ENCODE assay signal across 21 mouse cellular contexts in the genomic region with DNA sequence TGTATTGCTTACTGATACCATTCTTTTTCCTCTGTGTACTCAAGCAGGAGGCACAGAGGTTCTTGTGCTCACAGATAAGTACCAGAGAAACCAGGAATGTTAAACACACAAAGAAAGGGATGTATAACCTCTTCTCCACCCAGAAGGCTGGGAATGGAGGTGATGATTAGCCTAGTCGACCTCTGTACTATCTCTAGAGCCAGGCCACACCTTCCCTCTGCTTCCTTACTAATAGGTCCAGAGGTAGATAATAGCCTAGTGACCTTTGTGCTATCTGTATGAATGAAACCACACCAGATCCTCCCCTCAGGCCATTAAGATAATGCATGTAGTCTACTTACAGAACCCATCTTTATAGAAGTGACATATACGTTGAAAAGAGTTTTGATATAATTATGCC. TPM values are rescaled to one million over a fixed set of nuclear protein-coding genes. Genes with fewer than 3 reads are reported as not detected.
DNase-seq lines count a peak whose midpoint lies in the region; ATAC-seq and TF ChIP-seq lines count a peak whose summit lies in the region.
"Had no signal": no experiment of that assay in that cellular context is flagged by ENCODE, and none has a peak within 500 bp of the region (broad histone marks: within the 10 kb centered on the region; RNA-seq: fewer than 3 reads in every experiment).

No protein-coding gene starts in this region.

- no peaks in the 10 kb centered on the region for H3K4me1 ChIP-seq in intestine, embryonic 15.5 days (replicated peaks)
- no peaks in the 10 kb centered on the region for H3K4me1 ChIP-seq in stomach, postnatal 0 days (replicated peaks; ENCODE audit: control insufficient read depth, insufficient read depth)
- H3K4me1 ChIP-seq in hindbrain, embryonic 11.5 days (replicated peaks; ENCODE audit: control insufficient read depth, insufficient read depth, low read length) = no peaks in the 10 kb centered on the region
- H3K4me1 ChIP-seq: embryonic facial prominence, embryonic 12.5 days had no signal

- TF ChIP-seq CTCF in stomach, postnatal 0 days (IDR thresholded peaks at IDR 0.05; ENCODE audit: low read depth) = no peak

- no peak overlapping the region for H3K9ac ChIP-seq in intestine, embryonic 15.5 days
- no peak overlapping the region for H3K9ac ChIP-seq in stomach, postnatal 0 days (ENCODE audit: low read length)
- H3K9ac ChIP-seq in hindbrain, embryonic 11.5 days (ENCODE audit: low read depth, low read length) = no peak overlapping the region
- H3K9ac ChIP-seq: embryonic facial prominence, embryonic 12.5 days; hindbrain, embryonic 14.5 days had no signal

- 40% methylated on average over 2 of the region's 2 CpGs for WGBS in intestine, embryonic 15.5 days
- WGBS in stomach, postnatal 0 days = 29% methylated on average over 2 of the region's 2 CpGs
- 70% methylated on average over 2 of the region's 2 CpGs for WGBS in hindbrain, embryonic 11.5 days

- H3K36me3 ChIP-seq in intestine, embryonic 15.5 days = no peaks in the 10 kb centered on the region
- H3K36me3 ChIP-seq in stomach, postnatal 0 days (ENCODE audit: control insufficient read depth, insufficient read depth, low read length) = no peaks in the 10 kb centered on the region
- no peaks in the 10 kb centered on the region for H3K36me3 ChIP-seq in hindbrain, embryonic 11.5 days (ENCODE audit: control insufficient read depth, insufficient read depth, low read length)
- H3K36me3 ChIP-seq: embryonic facial prominence, embryonic 12.5 days; heart, embryonic 10.5 days had no signal

- H3K4me2 ChIP-seq in intestine, embryonic 15.5 days (replicated peaks) = no peak overlapping the region
- no peak overlapping the region for H3K4me2 ChIP-seq in stomach, postnatal 0 days (replicated peaks; ENCODE audit: low read depth)
- no peak overlapping the region for H3K4me2 ChIP-seq in hindbrain, embryonic 11.5 days (replicated peaks; ENCODE audit: low read depth, low read length)
- H3K4me2 ChIP-seq: embryonic facial prominence, embryonic 12.5 days; hindbrain, embryonic 14.5 days had no signal

- H3K9me3 ChIP-seq in intestine, embryonic 15.5 days = no peaks in the 10 kb centered on the region
- no peaks in the 10 kb centered on the region for H3K9me3 ChIP-seq in stomach, postnatal 0 days (ENCODE audit: control insufficient read depth, low read length)
- no peaks in the 10 kb centered on the region for H3K9me3 ChIP-seq in hindbrain, embryonic 11.5 days (ENCODE audit: control insufficient read depth, low read length)
- H3K9me3 ChIP-seq: embryonic facial prominence, embryonic 12.5 days; heart, embryonic 10.5 days had no signal

- peak; percentile 74 for DNase-seq in kidney, adult 9 months
- no peak for DNase-seq in kidney, postnatal 25 days
- peak; percentile 9 for DNase-seq in ZHBTc4 (ENCODE audit: low read depth, low spot score)
- no peak for DNase-seq in stomach, postnatal 0 days (ENCODE audit: low spot score)
- no peak for DNase-seq in hindbrain, embryonic 11.5 days (ENCODE audit: low spot score)
- DNase-seq: adrenal gland, postnatal 10 days; cerebellum, adult 11-12 months; cerebellum, adult 9-10 months; cerebellum, postnatal 25 days; gastrocnemius, postnatal 10 days; heart, adult 18-20 months; heart, postnatal 10 days; heart, postnatal 4 days had no signal

- no peaks in the 10 kb centered on the region for H3K27me3 ChIP-seq in intestine, embryonic 15.5 days (replicated peaks)
- H3K27me3 ChIP-seq in stomach, postnatal 0 days (ENCODE audit: control insufficient read depth, insufficient read depth, low read length) = no peaks in the 10 kb centered on the region
- no peaks in the 10 kb centered on the region for H3K27me3 ChIP-seq in hindbrain, embryonic 11.5 days (ENCODE audit: control insufficient read depth, insufficient read depth, low read length)
- H3K27me3 ChIP-seq: embryonic facial prominence, embryonic 12.5 days had no signal

- no peak overlapping the region for H3K4me3 ChIP-seq in intestine, embryonic 15.5 days (replicated peaks)
- no peak overlapping the region for H3K4me3 ChIP-seq in stomach, postnatal 0 days (ENCODE audit: low read depth, low read length)
- H3K4me3 ChIP-seq in hindbrain, embryonic 11.5 days (ENCODE audit: low read depth, low read length) = no peak overlapping the region
- H3K4me3 ChIP-seq: embryonic facial prominence, embryonic 12.5 days; heart, embryonic 10.5 days had no signal

- no peak overlapping the region; the same call in 1 of the 2 replicates for H3K27ac ChIP-seq in intestine, embryonic 15.5 days
- no peak overlapping the region for H3K27ac ChIP-seq in stomach, postnatal 0 days (replicated peaks)
- H3K27ac ChIP-seq in hindbrain, embryonic 11.5 days (ENCODE audit: low read depth, low read length) = no peak overlapping the region
- H3K27ac ChIP-seq: embryonic facial prominence, embryonic 12.5 days; heart, embryonic 10.5 days; hindbrain, embryonic 14.5 days had no signal

- no peak for TF ChIP-seq EP300 in stomach, postnatal 0 days (optimal IDR thresholded peaks at IDR 0.05)

- ATAC-seq in intestine, embryonic 15.5 days = peak; percentile 97
- ATAC-seq in stomach, postnatal 0 days (ENCODE audit: low FRiP score, low TSS enrichment) = 0 out of 2 replicates have a peak, but pooled peaks have one; percentile 49
- no peak for ATAC-seq in hindbrain, embryonic 11.5 days (ENCODE audit: low FRiP score)
- ATAC-seq in megakaryocyte, adult 5-6 weeks (ENCODE audit: poor library complexity, severe bottlenecking) = no peak
- ATAC-seq: forebrain, embryonic 16.5 days had no signal

RNA-seq across cellular contexts. Expression of gene Rap2b, which starts 25.2 kb away (rescaled TPM):
- polyA plus RNA-seq in intestine, embryonic 15.5 days (2015; fragmentation: Nextera tagmentation; extraction: Ambion mirVana) = 6.8 and 8.3 TPM in 2 replicates
- 7.1 and 7.2 TPM in 2 replicates for polyA plus RNA-seq in stomach, postnatal 0 days (2015; fragmentation: Nextera tagmentation; extraction: Ambion mirVana)
- 13.4 and 13.8 TPM in 2 replicates for polyA plus RNA-seq in hindbrain, embryonic 11.5 days (2014; fragmentation: Nextera tagmentation; extraction: Ambion mirVana)
- total RNA-seq in megakaryocyte, adult 5-6 weeks (2015) = 10.8 and 11.4 TPM in 2 replicates
- 15.0 and 19.4 TPM in 2 replicates for total RNA-seq in megakaryocyte, adult 5-6 weeks (2017)

RNA-seq across cellular contexts. Expression of gene B430305J03Rik, which starts 29.5 kb away (rescaled TPM):
- polyA plus RNA-seq in intestine, embryonic 15.5 days (2015; fragmentation: Nextera tagmentation; extraction: Ambion mirVana) = not detected in 2 replicates
- not detected in 2 replicates for polyA plus RNA-seq in stomach, postnatal 0 days (2015; fragmentation: Nextera tagmentation; extraction: Ambion mirVana)
- polyA plus RNA-seq in hindbrain, embryonic 11.5 days (2014; fragmentation: Nextera tagmentation; extraction: Ambion mirVana) = not detected in 2 replicates
- 0.25 and 0.62 TPM in 2 replicates for total RNA-seq in megakaryocyte, adult 5-6 weeks (2015)
- 0.28 and 0.95 TPM in 2 replicates for total RNA-seq in megakaryocyte, adult 5-6 weeks (2017)
- polyA plus RNA-seq: embryonic facial prominence, embryonic 12.5 days; forebrain, embryonic 11.5 days; forebrain, embryonic 16.5 days; heart, embryonic 10.5 days; heart, embryonic 14.5 days; hindbrain, embryonic 14.5 days had no signal

Comparison
In these comparisons a context has a peak if more than half of its experiments do, and no peak if none do; other contexts are left out.
1. DNase-seq: peak in kidney, adult 9 months (single experiment) and ZHBTc4 (single experiment); none in kidney, postnatal 25 days (0 of 2), stomach, postnatal 0 days (single experiment) and hindbrain, embryonic 11.5 days (single experiment).
2. ATAC-seq: peak in intestine, embryonic 15.5 days (single experiment) and stomach, postnatal 0 days (single experiment); none in hindbrain, embryonic 11.5 days (single experiment) and megakaryocyte, adult 5-6 weeks (single experiment).